Mouse (Mus musculus) splenic B cell, adult 2 months (primary cell): Measurements from ENCODE around the gene Stt3b.
"Not testable (repeated sequence)": the region's sequence is repeated elsewhere in the genome, so short reads cannot be mapped to it uniquely, and the experiment has no call there.

Source experiments
- DNase-seq: peaks from one replicate; pipeline ENCODE4 v3.0.0-alpha.2; 2011; ENCODE audit warnings: low read depth, low spot score
- H3K27me3 ChIP-seq: 2 replicates; pipeline ENCODE4 v1.6.1; 2012; ENCODE audit warnings: mild to moderate bottlenecking, low read length, moderate library complexity, mixed read lengths; ENCODE audit not compliant: control insufficient read depth, poor library complexity, insufficient read depth, severe bottlenecking
- H3K36me3 ChIP-seq: 2 replicates; pipeline ENCODE4 v1.6.1; 2012; ENCODE audit warnings: mild to moderate bottlenecking, low read length, moderate library complexity, mixed read lengths; ENCODE audit not compliant: control insufficient read depth, poor library complexity, insufficient read depth, severe bottlenecking

The Stt3b gene

DNA sequence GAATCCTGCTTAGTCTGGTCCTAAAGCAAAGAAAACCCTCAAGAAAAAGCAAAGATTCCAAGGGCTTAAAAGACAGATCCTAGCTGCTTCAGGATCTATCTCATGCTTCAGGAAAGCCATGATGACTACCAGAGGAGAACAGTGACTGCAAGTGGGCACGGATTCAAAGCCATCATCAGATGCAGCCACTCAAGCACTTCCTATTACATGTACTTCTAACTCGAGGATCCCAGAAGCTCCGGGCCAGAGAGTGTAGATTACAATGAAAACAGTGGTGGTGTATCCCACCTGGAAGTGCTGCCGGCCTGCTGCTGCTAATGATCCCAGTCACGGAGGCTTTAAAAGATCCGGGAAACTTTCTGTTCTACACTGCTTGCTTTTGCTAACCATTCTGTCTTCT lies 4.0 kb downstream of the Stt3b start:
- Histone ChIP-seq H3K36me3 (peaks cover 3% of the 10 kb centered on the region; the same call in 1 of the 2 replicates), H3K27me3 (no peaks in the 10 kb centered on the region)
- no peak for DNase-seq

DNA sequence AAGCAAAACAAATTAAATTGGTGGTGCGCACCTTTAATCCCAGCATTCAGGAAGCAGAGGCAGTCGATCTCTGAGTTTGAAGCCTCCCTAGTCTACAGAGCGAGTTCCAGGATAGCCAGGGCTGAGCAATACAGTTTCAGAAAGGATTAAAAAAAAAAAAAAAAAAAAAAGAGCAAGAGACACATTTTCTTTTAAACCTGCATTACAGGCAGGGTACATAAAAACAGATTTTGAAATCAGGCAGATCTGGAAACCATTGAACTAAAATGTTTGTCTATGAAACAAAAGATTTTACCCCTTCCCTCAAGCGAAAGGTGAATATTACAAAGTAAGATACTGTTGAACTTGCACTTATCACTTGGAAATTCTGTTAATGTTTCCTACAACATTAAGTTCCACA lies 6.1 kb downstream of the Stt3b start:
- H3K27me3 ChIP-seq: no peaks in the 10 kb centered on the region
- peaks cover 3% of the 10 kb centered on the region; the same call in 1 of the 2 replicates for H3K36me3 ChIP-seq
- DNase-seq: no peak

DNA sequence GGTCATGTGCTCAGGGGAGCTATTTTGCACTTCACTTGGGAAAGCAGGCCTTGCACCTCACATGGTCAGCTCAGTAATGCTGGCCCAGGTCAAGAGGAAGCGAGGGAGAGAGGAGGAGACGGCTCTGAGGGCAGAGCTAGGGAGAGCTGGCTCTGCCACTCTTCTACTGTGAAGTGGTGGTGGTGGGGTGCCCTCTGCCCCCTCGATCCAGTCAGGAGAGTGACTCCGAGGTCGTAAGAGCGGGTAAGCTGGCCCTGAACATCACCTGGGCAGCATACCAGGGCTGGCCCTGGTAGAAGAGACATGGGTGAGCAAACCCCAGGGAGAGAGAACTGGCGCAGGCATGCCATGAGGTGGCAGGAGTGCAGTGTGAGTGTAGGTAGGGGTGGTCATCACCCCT lies 8.6 kb downstream of the Stt3b start:
- H3K36me3 ChIP-seq: peaks cover 3% of the 10 kb centered on the region; the same call in 1 of the 2 replicates
- no peaks in the 10 kb centered on the region for H3K27me3 ChIP-seq
- DNase-seq: no peak

DNA sequence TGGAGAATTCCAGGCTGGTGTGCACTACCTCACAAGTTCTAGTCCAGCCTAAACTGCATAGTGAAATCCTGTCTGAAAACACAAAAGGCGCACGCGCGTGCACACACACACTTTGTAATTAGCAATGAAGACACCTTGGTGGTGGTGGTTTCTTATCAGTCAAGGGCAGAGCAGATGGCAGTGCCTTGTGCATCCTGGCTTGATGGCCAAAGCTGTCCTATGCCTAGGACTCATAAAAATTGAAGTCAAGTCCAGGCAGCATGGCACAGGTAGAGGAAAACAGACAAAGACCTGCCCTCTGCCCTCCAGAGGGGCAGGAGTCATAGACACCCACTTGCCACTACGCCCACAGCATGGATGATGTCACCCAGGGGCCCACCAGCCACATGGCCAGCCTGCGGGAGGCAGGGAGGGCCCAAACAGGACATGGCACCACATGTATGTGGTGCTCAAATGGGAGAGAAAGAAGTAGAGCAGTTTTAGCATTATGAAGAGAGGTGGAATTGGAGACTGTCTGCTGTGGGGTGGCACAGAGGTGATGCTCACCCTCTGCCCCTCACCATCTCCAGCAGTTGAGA lies 9.1 kb downstream of the Stt3b start:
- H3K27me3 ChIP-seq: no peaks in the 10 kb centered on the region
- no peak for DNase-seq
- peaks cover 3% of the 10 kb centered on the region; the same call in 1 of the 2 replicates for H3K36me3 ChIP-seq

DNA sequence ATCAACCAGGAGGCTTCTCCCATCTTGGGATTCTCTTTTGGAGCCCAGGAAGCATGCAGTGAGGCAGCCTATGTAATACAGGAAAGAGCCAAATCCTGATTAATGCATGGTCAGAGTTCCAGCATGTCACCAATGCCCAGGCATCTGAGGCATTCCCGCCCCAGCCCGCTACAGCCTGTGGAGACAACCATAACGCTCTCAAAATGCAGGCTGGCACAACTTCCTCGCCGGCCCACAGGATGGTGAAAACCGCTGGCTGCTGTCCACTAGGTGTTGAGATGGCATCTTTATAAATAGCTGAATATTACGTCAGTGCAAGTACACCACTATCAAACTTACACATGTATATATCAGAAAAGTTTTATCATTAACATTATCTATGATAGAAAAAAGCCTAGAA lies 13.5 kb downstream of the Stt3b start:
- DNase-seq: no peak
- Histone ChIP-seq H3K36me3 (peaks cover 3% of the 10 kb centered on the region; the same call in 1 of the 2 replicates), H3K27me3 (no peaks in the 10 kb centered on the region)

DNA sequence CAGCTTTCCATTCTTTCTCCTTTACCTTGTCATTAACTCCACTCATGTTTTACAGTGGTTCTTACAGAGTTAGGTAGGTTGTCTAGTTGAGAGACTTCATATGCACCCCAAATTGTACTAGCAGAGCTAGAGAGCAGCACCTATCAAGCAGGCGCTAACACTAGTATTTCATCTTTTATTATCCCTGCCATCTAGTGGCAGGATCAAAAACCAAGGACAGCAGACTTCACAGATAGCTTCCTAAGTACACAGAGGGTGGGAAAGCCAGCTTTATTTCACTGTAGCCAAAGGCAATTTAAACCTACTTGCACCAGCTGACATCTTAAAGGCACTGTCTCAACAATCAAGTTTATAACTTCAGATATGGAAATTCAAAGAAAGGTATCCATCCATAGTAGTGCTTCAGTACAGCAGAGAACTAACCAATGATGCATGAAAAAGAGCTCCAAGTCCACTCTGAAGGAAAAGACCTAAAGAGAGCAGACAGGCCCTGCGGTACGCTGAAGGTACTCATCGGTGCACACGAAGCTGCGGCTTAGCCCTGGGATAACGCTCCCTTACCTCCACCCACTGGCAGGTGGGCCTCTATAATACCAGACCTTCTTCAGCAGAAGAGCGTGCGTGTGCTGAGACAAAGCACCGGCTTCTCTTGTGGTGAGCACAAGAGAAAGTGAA lies 16.2 kb downstream of the Stt3b start:
- H3K36me3 ChIP-seq: no peaks in the 10 kb centered on the region; the same call in 1 of the 2 replicates
- no peaks in the 10 kb centered on the region for H3K27me3 ChIP-seq
- peak; percentile 43 for DNase-seq

DNA sequence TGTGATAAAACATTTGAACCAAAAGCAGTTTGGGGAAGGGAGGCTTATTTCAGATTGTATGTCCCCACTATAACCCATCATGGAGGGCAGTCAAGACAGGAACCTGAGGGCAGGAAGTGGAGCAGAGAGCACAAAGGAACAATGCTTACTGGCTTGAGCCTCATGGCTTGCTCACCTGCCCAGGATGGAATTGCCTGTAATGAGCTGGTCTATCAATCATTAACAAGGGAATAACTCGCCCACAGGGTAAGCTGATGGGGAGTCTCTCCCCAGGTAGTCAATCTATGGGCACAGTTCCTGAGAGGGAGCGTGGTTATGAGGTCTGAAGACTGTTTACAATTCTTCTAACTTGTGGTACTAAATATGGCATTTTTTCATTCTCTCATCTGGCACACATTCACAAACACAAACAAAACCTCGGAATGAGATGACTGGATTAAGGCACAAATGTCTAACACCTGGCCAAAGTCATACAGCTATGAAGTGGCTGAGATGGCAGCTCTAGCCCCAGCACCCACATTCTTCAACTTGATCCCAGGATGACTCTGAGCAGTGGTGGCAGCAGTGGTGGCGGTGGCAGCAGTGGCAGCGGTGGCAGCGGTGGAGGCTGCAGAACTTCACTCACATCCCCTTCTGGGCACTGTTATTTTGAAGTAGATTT lies 22.3 kb downstream of the Stt3b start:
- DNase-seq: no peak

DNA sequence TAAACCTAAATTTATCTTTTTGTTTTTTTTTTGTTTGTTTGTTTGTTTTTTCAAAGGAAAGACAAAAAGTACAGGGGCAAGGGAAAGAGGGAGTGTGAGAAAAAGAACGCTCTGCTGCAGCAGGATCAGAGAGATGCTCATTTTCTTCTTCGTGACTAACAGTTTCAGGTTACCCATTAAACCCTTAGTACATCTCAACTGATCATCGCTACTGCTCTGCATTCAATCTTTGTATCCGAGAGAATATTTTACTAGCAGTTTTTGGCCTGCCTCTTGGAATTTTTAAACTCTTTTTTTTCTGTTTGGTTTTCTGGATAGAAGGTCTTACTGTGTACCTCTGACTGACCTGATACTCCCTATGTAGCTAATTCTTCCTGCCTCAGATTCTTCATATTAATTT lies 25.8 kb downstream of the Stt3b start:
- Histone ChIP-seq H3K36me3 (peaks cover 5% of the 10 kb centered on the region; the same call in 1 of the 2 replicates), H3K27me3 (no peaks in the 10 kb centered on the region)
- DNase-seq: no peak

More for the DNA sequence above, 22.3 kb downstream of the Stt3b start:
- Histone ChIP-seq H3K27me3 (no peaks in the 10 kb centered on the region), H3K36me3 (no peaks in the 10 kb centered on the region; the same call in 1 of the 2 replicates)

DNA sequence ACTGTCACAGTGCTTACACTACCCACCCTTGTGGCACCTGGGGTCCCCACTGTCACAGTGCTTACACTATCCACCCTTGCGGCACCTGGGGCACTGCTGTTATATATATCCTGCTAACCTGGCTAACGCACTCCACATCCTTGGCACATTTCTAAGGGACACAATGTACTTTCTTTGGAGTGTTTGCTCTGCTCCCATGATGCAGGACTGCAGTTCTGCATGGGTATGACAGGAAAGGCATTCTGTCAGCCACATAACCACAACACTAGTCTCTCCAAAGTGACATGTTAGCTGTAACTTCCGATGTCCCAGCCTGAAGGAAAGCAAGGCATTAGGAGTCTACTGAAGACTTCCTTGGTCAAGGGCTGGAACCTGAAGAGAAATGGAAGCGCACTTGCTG lies 26.8 kb downstream of the Stt3b start:
- Histone ChIP-seq H3K36me3 (peaks cover 5% of the 10 kb centered on the region; the same call in 1 of the 2 replicates), H3K27me3 (no peaks in the 10 kb centered on the region)
- DNase-seq: no peak

DNA sequence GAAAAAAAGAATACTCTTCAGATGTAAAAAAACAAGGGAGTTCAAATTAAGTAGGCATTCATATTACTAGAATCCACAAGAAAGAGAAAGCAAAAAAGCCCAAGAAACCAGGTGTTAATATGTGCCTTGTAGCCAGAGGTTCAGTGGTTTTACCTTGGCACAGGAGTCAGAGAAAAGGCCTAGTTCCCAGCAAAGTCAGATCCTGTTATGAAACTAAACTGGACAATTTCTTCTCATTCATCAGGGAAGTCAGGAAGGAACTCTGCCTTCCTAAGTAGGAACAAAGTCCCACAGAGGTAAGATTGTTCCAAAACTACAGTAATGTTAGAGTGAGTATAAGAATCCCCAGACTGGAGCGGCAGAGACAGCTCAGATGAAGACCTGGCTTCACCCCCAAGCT lies 31.6 kb downstream of the Stt3b start:
- no peaks in the 10 kb centered on the region for H3K27me3 ChIP-seq
- H3K36me3 ChIP-seq: peaks cover 10% of the 10 kb centered on the region
- no peak for DNase-seq

DNA sequence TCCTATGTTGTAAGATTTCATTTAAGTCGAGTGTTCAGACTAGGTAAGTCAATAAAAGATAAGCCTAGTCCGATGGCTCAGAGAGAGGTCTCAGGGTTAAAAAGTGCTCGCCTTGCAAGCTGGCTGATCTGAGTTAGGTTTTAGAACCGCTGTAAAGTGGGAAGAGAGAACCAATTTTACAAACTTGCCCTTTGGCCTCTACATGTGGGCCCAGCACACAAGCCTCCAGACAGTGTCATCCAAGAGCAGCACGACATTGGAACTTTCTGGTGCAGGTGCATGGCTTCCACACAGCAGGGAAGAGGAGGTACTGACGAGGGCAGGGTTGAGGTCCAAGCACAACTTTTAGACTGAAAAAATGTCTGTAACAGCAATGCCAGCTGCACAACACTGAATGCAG lies 35.4 kb downstream of the Stt3b start:
- Histone ChIP-seq H3K36me3 (peaks cover 6% of the 10 kb centered on the region), H3K27me3 (no peaks in the 10 kb centered on the region)
- DNase-seq: no peak

DNA sequence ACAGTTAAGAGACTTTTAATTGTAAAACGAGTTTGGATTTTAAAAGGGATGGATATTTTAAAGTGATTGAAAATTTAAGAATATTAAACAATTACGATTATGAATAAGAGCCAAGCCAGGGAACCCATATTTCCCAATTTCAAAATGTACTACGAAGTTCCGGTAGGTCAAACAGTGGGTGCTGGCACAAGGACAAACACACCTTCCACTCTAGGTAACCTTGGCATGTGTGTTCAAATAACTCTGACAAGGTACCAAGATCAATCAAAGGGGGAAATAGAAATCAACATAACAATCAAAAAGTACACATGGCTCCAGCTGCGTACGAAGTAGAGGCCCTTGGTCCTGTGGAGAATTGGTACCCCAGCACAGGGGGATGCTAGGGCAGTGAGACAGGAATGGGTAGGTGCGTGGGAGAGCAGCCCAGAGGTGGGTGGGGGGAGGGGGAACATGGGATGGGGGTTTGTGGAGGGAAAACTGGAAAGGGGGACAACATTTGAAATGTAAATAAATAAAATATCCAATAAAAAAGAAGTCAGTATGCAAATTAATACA lies 37.0 kb downstream of the Stt3b start:
- H3K36me3 ChIP-seq: peaks cover 3% of the 10 kb centered on the region
- DNase-seq: no peak
- no peaks in the 10 kb centered on the region for H3K27me3 ChIP-seq

DNA sequence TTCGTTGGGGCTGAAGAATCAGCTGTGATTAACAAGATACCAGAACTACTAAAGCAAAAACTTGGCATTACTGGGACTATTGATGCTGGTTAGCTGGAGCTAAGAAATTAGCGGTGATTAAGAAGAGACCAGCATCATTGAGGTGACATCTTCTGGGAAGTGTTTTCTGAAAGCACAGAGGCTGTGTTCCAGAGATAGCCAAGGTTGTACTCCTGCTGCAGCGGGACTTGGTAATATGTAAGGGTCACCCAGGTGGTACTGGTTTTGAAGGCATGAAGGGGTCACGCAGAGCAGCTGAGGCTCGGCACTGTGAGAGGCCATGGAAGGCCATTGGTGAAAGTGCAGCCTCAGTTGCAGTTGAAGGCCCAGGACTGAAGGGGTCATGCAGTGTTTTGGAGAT lies 37.8 kb downstream of the Stt3b start:
- not testable (repeated sequence) for H3K27me3 ChIP-seq, H3K36me3 ChIP-seq, DNase-seq

DNA sequence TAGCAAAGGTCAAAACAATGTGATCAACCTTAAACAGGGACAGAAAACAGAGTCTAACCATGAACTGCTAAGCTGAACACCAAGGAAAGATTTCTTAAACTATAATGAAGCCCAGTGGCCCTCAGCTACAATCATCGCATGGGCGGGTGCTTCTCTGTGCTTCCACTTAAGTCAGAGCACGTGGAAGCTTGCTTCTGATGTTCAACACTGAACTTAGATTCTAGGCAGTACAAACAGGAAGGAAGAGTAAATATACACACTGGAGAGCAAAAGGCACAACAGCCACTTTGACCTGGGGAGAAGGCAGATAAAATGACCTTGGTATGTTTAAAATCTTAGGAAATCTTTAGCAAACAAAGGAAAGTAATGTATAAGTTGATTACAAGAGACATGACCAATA lies 38.7 kb downstream of the Stt3b start:
- Histone ChIP-seq H3K36me3 (peaks cover 2% of the 10 kb centered on the region), H3K27me3 (no peaks in the 10 kb centered on the region)
- DNase-seq: no peak

DNA sequence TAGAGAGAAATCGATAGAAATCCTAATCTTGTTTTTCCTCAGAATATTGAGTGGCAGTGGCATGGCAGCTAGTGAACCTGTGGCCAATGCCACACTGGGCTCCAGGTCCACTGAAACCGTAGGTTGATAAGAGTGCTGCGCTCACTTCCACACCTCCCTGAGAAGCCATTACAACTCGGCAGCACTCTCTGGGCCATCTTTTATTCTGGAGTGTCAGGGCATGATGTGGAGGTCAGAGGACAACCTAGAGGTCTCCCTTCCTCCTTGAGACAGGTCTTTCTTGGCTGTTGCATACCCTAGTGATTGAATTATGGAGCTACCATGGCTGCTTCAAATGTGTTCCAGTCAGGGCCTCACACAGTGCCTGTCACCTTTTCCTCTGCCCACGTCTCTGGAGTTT lies 48.3 kb downstream of the Stt3b start:
- peaks cover 21% of the 10 kb centered on the region for H3K36me3 ChIP-seq
- H3K27me3 ChIP-seq: no peaks in the 10 kb centered on the region
- no peak for DNase-seq
